Mouse (Mus musculus): ENCODE data around the gene Apoo. TPM values are rescaled to one million over a fixed set of nuclear protein-coding genes. Genes with fewer than 3 reads are reported as not detected.
"Not testable (repeated sequence)": the region's sequence is repeated elsewhere in the genome, so short reads cannot be mapped to it uniquely, and the experiment has no call there.

Gene Apoo
- 1.0 TPM in 1 of 2 replicates, not detected in the other for polyA plus RNA-seq (2012; ENCODE audit: insufficient read depth, low replicate concordance)

DNA sequence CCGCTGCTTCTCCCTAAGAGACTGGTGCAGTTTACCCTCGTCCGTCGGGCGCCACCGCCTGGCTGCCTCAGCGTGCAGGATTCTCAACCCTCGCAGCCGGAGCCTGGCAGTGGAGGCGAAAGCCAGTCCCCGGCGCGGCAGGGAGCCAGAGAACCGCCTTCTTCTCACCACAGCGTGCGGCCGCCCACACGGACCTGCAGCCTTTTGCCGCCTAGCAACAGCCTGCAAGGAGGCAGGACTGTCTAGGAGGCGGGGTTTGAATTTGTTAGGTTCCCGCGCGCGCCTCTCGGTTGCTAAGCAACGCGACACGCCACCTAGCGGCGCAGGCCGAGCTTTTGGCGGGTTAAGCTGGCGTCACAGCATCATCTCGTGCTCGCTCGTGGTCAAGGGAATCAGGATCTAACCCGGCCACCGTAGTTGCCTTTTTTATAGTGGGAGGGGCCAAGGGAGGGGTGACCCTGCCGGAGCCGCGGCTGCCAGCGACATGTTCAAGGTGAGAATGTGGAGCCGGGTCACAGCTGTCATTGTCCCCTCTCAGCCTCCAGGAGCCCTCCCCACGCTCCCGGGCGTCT is at the start of gene Apoo, which contains the start of gene Fam90a1b:
Apoo (plus strand) TSS at position 448 of the 572 bp plus-strand sequence.
Fam90a1b (minus strand) TSS at position 108 of the 572 bp plus-strand sequence.
- TF ChIP-seq GATA1 (IDR thresholded peaks at IDR 0.05; ENCODE audit: borderline replicate concordance, low read length): no peak
- TF ChIP-seq FLI1 (IDR thresholded peaks at IDR 0.05; ENCODE audit: low read length): no peak
- Histone ChIP-seq H3K36me3 (replicated peaks; ENCODE audit: low read length) (no peaks in the 10 kb centered on the region), H3K27me3 (replicated peaks) (peaks cover 46% of the 10 kb centered on the region), H3K4me1 (peaks cover 5% of the 10 kb centered on the region; the same call in 1 of the 2 replicates), H3K4me3 (replicated peaks) (peak within 1 kb of the TSS; percentile 91), H3K9me3 (peaks cover 7% of the 10 kb centered on the region)

DNA sequence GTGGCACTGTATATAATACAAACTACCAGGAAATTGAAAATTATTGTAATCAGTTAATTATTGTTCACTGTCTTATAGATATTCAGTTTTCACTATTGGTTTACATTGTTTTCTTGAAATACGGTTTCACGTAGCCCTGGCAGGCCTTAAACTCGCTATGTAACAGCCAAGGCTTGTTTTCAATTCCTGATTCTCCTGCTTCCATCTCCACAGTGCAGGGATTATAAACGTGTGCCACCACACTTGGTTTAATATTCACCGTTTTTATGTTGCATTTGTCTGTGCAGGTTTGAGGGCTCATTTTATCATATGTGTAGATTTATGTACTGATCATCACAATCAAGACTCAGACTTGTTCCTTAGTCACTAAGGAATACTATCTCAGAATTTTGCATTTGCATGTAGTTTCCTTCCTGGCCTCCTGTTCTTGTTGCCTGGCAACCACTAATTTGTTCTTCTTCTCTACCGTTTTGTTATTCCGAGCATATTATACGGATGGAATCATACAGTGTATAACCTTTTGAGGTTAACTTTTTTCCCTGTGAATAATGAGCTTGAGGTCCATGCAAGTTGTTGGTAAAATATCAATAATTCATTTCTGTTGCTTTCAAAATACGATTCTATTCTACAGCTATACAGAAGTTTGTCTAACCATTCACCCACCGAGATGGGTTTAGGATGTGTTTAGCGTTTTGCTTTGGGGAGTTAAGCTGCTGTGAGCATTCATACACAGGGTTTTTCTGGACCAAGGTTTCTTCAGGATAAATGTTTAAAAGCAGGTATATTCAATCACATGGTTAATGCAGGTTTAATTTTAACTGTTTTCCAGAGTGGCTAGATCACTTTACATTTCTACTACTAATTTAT is 45.6 kb upstream of the Apoo start:
- no peaks in the 10 kb centered on the region for H3K36me3 ChIP-seq (replicated peaks; ENCODE audit: low read length)
- peaks cover 25% of the 10 kb centered on the region for H3K27me3 ChIP-seq (replicated peaks)
- no peaks in the 10 kb centered on the region for H3K9me3 ChIP-seq
- no peaks in the 10 kb centered on the region for H3K4me1 ChIP-seq
- H3K4me3 ChIP-seq (replicated peaks): no peak overlapping the region
- no peak for TF ChIP-seq FLI1 (IDR thresholded peaks at IDR 0.05; ENCODE audit: low read length)
- no peak for TF ChIP-seq GATA1 (IDR thresholded peaks at IDR 0.05; ENCODE audit: borderline replicate concordance, low read length)

DNA sequence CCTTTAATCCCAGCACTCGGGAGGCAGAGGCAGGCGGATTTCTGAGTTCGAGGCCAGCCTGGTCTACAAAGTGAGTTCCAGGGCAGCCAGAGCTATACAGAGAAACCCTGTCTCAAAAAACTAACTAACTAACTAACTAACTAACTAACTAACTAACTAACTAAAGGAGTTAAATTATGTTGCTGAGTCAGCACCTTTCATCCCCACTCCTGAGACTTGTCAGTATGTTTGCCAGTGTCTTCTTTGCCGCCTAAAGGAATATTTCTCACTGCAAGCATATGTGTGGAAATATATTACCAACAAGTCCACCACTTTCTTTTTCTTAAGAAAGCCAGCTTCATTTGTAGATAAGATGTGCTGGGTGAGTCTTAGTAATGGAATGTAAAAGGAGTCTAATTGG is 23.3 kb upstream of the Apoo start:
- H3K4me1 ChIP-seq, H3K9me3 ChIP-seq: not testable (repeated sequence)

DNA sequence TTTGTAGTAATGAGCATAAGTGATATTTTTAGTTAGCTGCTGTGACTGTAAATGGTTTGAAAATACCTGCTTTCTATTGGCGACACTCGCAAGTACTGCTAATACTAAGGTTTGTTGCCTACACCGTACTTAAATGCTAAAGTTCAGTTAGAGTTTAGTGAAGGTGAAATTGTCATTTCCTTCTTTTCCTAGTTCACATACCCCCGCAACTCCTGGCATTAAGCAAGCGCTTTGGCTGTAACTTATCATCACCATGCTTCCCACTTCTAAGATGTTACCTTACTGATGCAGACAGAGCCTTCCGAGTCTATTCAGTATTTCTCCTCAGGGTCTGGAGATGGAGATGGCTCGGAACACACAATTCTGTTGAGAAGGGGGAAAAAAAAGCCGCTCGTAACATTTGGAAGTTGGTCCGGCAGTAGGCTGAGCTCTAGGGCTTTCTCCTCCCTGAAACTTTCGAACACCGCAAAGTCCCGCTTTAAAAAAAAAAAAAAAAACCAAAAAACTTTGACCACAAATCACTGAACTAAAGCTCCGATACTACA is 1.5 kb upstream of the Apoo start:
- H3K36me3 ChIP-seq (replicated peaks; ENCODE audit: low read length): no peaks in the 10 kb centered on the region
- no peak overlapping the region for H3K4me3 ChIP-seq (replicated peaks)
- peaks cover 7% of the 10 kb centered on the region for H3K9me3 ChIP-seq
- H3K4me1 ChIP-seq: peaks cover 5% of the 10 kb centered on the region; the same call in 1 of the 2 replicates
- no peak for TF ChIP-seq GATA1 (IDR thresholded peaks at IDR 0.05; ENCODE audit: borderline replicate concordance, low read length)
- no peak for TF ChIP-seq FLI1 (IDR thresholded peaks at IDR 0.05; ENCODE audit: low read length)
- H3K27me3 ChIP-seq (replicated peaks): peaks cover 49% of the 10 kb centered on the region

More for the DNA sequence above, 23.3 kb upstream of the Apoo start:
- not testable (repeated sequence) for H3K36me3 ChIP-seq (replicated peaks; ENCODE audit: low read length); H3K4me3 ChIP-seq (replicated peaks)
- H3K27me3 ChIP-seq (replicated peaks): peaks cover 26% of the 10 kb centered on the region

DNA sequence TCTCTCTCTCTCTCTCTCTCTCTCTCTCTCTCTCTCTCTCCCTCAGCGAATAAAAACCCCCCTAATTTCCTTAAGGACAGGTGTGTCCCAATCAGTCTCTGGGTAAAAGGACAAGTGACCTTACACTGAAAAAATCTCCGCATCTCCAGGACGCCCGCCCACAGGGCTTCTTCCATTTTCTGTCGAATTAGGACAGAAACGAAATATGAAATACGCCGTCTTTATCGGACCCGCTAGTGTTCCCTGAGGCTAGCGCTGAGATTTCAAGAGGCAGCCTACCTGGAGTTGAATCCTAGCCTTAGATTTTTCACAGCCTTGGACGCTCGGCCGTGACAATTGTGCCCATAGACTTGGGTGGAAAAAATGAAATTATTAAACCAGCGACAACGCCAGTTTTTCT is 888 bp upstream of the Apoo start:
- H3K4me3 ChIP-seq (replicated peaks): peak overlapping the region; percentile 91
- peaks cover 5% of the 10 kb centered on the region; the same call in 1 of the 2 replicates for H3K4me1 ChIP-seq
- TF ChIP-seq GATA1 (IDR thresholded peaks at IDR 0.05; ENCODE audit: borderline replicate concordance, low read length) (no peak), FLI1 (IDR thresholded peaks at IDR 0.05; ENCODE audit: low read length) (no peak)
- H3K27me3 ChIP-seq (replicated peaks): peaks cover 48% of the 10 kb centered on the region
- no peaks in the 10 kb centered on the region for H3K36me3 ChIP-seq (replicated peaks; ENCODE audit: low read length)
- H3K9me3 ChIP-seq: peaks cover 7% of the 10 kb centered on the region

DNA sequence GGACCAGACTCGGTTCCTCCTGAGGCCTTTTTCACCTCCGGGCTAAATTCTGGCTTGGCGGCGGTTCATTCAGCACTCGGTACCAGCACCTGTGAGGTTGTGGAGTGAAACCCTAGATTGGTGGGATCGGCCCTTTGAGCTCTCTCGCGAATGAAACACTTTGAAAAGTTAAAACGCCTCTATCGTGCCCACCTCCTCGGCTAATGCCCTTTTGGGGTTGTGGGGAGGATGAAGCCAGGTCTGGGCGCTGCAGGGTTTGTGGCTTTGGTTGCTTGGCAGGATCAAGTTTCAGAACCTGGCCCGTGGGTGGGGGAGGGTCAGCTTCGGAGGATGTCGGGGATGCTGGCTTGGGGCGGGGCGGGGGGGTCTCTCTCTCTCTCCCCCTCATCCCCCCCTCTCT is 331 bp downstream of the Apoo start:
- peaks cover 42% of the 10 kb centered on the region for H3K27me3 ChIP-seq (replicated peaks)

DNA sequence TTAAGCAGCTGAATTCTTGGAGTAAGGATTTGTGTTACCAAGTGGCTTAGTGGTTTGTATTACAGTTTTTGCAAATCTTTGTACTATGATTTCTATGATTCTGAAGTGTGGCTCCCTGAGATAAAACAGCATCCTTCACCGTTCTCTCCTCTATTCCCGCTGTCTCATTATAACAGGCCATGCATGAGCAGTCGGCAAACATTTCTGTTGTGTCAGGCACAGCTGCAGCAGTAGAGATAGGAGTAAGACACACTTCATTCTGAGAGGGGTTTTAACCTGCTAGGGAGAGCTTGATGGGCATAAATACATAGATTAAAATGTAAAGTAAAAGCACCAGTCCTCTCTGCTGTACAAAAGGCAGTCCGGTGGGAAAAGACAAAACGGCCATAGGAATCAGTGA is 11.8 kb downstream of the Apoo start:
- TF ChIP-seq GATA1 (IDR thresholded peaks at IDR 0.05; ENCODE audit: borderline replicate concordance, low read length) (no peak), FLI1 (IDR thresholded peaks at IDR 0.05; ENCODE audit: low read length) (no peak)
- Histone ChIP-seq H3K27me3 (replicated peaks) (peaks cover 6% of the 10 kb centered on the region), H3K9me3 (no peaks in the 10 kb centered on the region), H3K36me3 (replicated peaks; ENCODE audit: low read length) (peaks cover 22% of the 10 kb centered on the region), H3K4me3 (replicated peaks) (no peak overlapping the region), H3K4me1 (no peaks in the 10 kb centered on the region)

More for the DNA sequence above, 331 bp downstream of the Apoo start:
- Histone ChIP-seq H3K4me1 (peaks cover 5% of the 10 kb centered on the region; the same call in 1 of the 2 replicates), H3K4me3 (replicated peaks) (peak overlapping the region; percentile 91), H3K36me3 (replicated peaks; ENCODE audit: low read length) (no peaks in the 10 kb centered on the region), H3K9me3 (peaks cover 7% of the 10 kb centered on the region)
- TF ChIP-seq GATA1 (IDR thresholded peaks at IDR 0.05; ENCODE audit: borderline replicate concordance, low read length) (no peak), FLI1 (IDR thresholded peaks at IDR 0.05; ENCODE audit: low read length) (no peak)

DNA sequence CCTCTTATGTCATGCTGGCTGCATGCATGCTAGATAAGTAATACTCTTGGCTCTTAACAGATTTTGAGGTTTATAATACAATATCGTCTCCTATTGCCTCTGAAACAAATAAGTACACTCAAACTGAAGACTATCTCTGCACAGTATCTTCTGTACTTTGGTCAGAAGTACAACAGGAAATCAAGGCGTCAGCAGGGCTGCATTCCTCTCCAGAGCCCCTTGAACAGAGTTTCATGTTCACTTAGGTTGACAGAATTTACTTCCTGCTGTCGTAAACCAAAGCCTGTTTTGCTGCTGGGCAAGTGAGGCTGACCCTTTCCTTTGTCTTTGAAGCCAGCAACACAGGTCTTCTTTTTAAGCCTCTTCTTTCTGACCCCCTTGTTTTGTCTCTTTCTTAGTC is 42.1 kb downstream of the Apoo start:
- Histone ChIP-seq H3K36me3 (replicated peaks; ENCODE audit: low read length) (no peaks in the 10 kb centered on the region), H3K9me3 (no peaks in the 10 kb centered on the region), H3K4me1 (peaks cover 3% of the 10 kb centered on the region; the same call in 1 of the 2 replicates), H3K4me3 (replicated peaks) (no peak overlapping the region), H3K27me3 (replicated peaks) (peaks cover 5% of the 10 kb centered on the region)
- TF ChIP-seq GATA1 (IDR thresholded peaks at IDR 0.05; ENCODE audit: borderline replicate concordance, low read length) (no peak), FLI1 (IDR thresholded peaks at IDR 0.05; ENCODE audit: low read length) (no peak)

DNA sequence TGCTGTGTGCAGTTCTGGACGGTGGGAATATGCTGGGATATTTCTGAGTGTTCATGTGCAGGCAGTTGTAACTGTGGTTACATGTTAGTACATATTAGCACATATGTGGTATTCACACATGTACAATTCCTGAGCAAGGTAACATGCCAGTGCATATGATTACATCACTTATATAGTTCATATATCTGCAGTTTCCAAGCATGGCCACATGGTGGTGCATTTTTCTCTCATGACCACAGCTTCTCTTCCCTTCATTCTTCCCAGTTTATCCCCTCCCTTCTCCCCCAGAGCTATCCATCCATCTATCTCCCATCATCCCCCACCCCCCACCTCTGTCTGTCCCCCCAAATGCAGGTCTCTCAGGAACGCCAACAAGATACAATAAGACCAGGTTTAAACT is 53.3 kb downstream of the Apoo start:
- H3K36me3 ChIP-seq (replicated peaks; ENCODE audit: low read length): peaks cover 16% of the 10 kb centered on the region
- H3K4me1 ChIP-seq: no peaks in the 10 kb centered on the region
- H3K9me3 ChIP-seq: no peaks in the 10 kb centered on the region
- TF ChIP-seq FLI1 (IDR thresholded peaks at IDR 0.05; ENCODE audit: low read length): no peak
- TF ChIP-seq GATA1 (IDR thresholded peaks at IDR 0.05; ENCODE audit: borderline replicate concordance, low read length): no peak
- peaks cover 10% of the 10 kb centered on the region for H3K27me3 ChIP-seq (replicated peaks)
- H3K4me3 ChIP-seq (replicated peaks): no peak overlapping the region

Data from megakaryocyte, embryonic 14.5 days (primary cell).